Mouse (Mus musculus) MEL (cell line): ENCODE measurements at regions not wholly inside any gene's neighbourhood (a gene's known extent, or its start where the extent isn't known, plus 50 kb on each side); places are given as distances from the start of the nearest gene placed in this dataset.

ENCODE experiments used
- DNase-seq: peaks from one replicate; pipeline ENCODE4 v3.0.0; 2011; ENCODE audit warnings: low read depth, low spot score
- H3K27ac ChIP-seq: 2 replicates; pipeline ENCODE4 v1.5.1; 2012; ENCODE audit warnings: low read depth, mild to moderate bottlenecking, control low read depth, low read length, moderate library complexity; ENCODE audit not compliant: control insufficient read depth
- H3K27me3 ChIP-seq, 2 experiments: fragments of 150-350 bp in 1 of 2; sonication (generic) in 1 of 2; 2 replicates each; pipeline ENCODE4 v1.6.1; 2012; ENCODE audit warnings: low read length in 2 of 2, mild to moderate bottlenecking in 2 of 2, improper control_type of control experiment in 1 of 2, moderate library complexity in 1 of 2; ENCODE audit not compliant: insufficient read depth in 2 of 2, control insufficient read depth in 1 of 2
- H3K36me3 ChIP-seq, 2 experiments: 2 replicates each; pipeline ENCODE4 v1.6.1; 2012 to 2014; ENCODE audit warnings: low read length in 2 of 2, improper control_type of control experiment in 1 of 2, inconsistent platforms in 1 of 2, mild to moderate bottlenecking in 1 of 2; ENCODE audit not compliant: insufficient read depth in 2 of 2, control insufficient read depth in 1 of 2
- H3K4me1 ChIP-seq, 2 experiments: fragments of 150-350 bp in 1 of 2; sonication (generic) in 1 of 2; 2 replicates each; pipeline ENCODE4 v1.6.1; 2012; ENCODE audit warnings: low read length in 2 of 2, improper control_type of control experiment in 1 of 2, mild to moderate bottlenecking in 1 of 2; ENCODE audit not compliant: insufficient read depth in 2 of 2, control insufficient read depth in 1 of 2
- H3K4me3 ChIP-seq, 2 experiments: fragments of 150-350 bp in 1 of 2; sonication (generic) in 1 of 2; 2 replicates each; pipeline ENCODE4 v1.5.1; 2012; ENCODE audit warnings: low read depth in 2 of 2, low read length in 2 of 2, mild to moderate bottlenecking in 2 of 2, moderate library complexity in 2 of 2, control low read depth in 1 of 2, improper control_type of control experiment in 1 of 2; ENCODE audit not compliant: control insufficient read depth in 1 of 2, insufficient read depth in 1 of 2
- H3K79me2 ChIP-seq: 2 replicates; pipeline ENCODE4 v1.6.1; 2012; ENCODE audit warnings: mild to moderate bottlenecking, low read length, moderate library complexity; ENCODE audit not compliant: control insufficient read depth, poor library complexity, insufficient read depth
- H3K9ac ChIP-seq: 2 replicates; pipeline ENCODE4 v1.6.1; 2012; ENCODE audit warnings: low read depth, mild to moderate bottlenecking, control low read depth, low read length, moderate library complexity; ENCODE audit not compliant: control insufficient read depth, poor library complexity, severe bottlenecking
- H3K9me3 ChIP-seq: fragments of 150-350 bp; sonication (generic); replicated peaks from 2 replicates; pipeline ENCODE4 v1.6.1; 2012; ENCODE audit warnings: mild to moderate bottlenecking, low read length, improper control_type of control experiment, moderate library complexity; ENCODE audit not compliant: insufficient read depth
- CHD1 ChIP-seq: IDR thresholded peaks from 2 replicates; pipeline ENCODE4 v1.6.1; 2012; ENCODE audit warnings: low read depth, mild to moderate bottlenecking, inconsistent platforms, low read length, improper control_type of control experiment
- CTCF ChIP-seq, 3 experiments: IDR thresholded peaks in 2 of 3; conservative IDR thresholded peaks in 1 of 3; 2 replicates each; pipeline ENCODE4 v1.5.1; 2011 to 2012; ENCODE audit warnings: low read length in 3 of 3, low read depth in 2 of 3, mild to moderate bottlenecking in 2 of 3, improper control_type of control experiment in 1 of 3, inconsistent platforms in 1 of 3, mixed read lengths in 1 of 3, moderate library complexity in 1 of 3; ENCODE audit not compliant: control insufficient read depth in 1 of 3, insufficient read depth in 1 of 3, poor library complexity in 1 of 3, severe bottlenecking in 1 of 3
- E2F4 ChIP-seq: IDR thresholded peaks from 2 replicates; pipeline ENCODE4 v1.6.1; 2011; ENCODE audit warnings: low read depth, low read length, improper control_type of control experiment, borderline replicate concordance
- EP300 ChIP-seq, 2 experiments: IDR thresholded peaks; 2 replicates each; pipeline ENCODE4 v1.6.1; 2011; ENCODE audit warnings: improper control_type of control experiment in 2 of 2, low read length in 2 of 2, low read depth in 1 of 2, mild to moderate bottlenecking in 1 of 2
- GATA1 ChIP-seq: IDR thresholded peaks from 2 replicates; pipeline ENCODE4 v1.6.1; 2011; ENCODE audit warnings: low read depth, low read length, improper control_type of control experiment
- MYC ChIP-seq: IDR thresholded peaks from 2 replicates; pipeline ENCODE4 v1.6.1; 2011; ENCODE audit warnings: low read depth, mild to moderate bottlenecking, low read length, improper control_type of control experiment, moderate library complexity
- NELFE ChIP-seq: IDR thresholded peaks from 2 replicates; pipeline ENCODE4 v1.6.1; 2011; ENCODE audit warnings: low read depth, low read length, improper control_type of control experiment
- NRF1 ChIP-seq: IDR thresholded peaks from 2 replicates; pipeline ENCODE4 v1.6.1; 2014; ENCODE audit warnings: low read depth, mild to moderate bottlenecking, inconsistent platforms, low read length, improper control_type of control experiment, moderate library complexity; ENCODE audit not compliant: poor library complexity, insufficient read depth, severe bottlenecking
- POLR2A ChIP-seq, 2 experiments: IDR thresholded peaks; 2 replicates each; pipeline ENCODE4 v1.6.1; 2011 to 2012; ENCODE audit warnings: low read length in 2 of 2, mild to moderate bottlenecking in 2 of 2, control low read depth in 1 of 2, improper control_type of control experiment in 1 of 2, low read depth in 1 of 2, moderate library complexity in 1 of 2; ENCODE audit not compliant: control insufficient read depth in 1 of 2, insufficient read depth in 1 of 2, poor library complexity in 1 of 2
- POLR2AphosphoS5 ChIP-seq: IDR thresholded peaks from 2 replicates; pipeline ENCODE4 v1.6.1; 2012; ENCODE audit warnings: low read depth, borderline replicate concordance, mild to moderate bottlenecking, inconsistent platforms, low read length, moderate library complexity, mixed read lengths
- SMC3 ChIP-seq: IDR thresholded peaks from 2 replicates; pipeline ENCODE4 v1.6.1; 2011; ENCODE audit warnings: low read depth, low read length, improper control_type of control experiment
- TAL1 ChIP-seq: IDR thresholded peaks from 2 replicates; pipeline ENCODE4 v1.6.1; 2012; ENCODE audit warnings: mild to moderate bottlenecking, inconsistent platforms, low read length, moderate library complexity, mixed read lengths
- TBP ChIP-seq: IDR thresholded peaks from 2 replicates; pipeline ENCODE4 v1.8.0; 2011; ENCODE audit warnings: low read depth, low read length, improper control_type of control experiment
- TCF12 ChIP-seq: IDR thresholded peaks from 2 replicates; pipeline ENCODE4 v1.6.1; 2014; ENCODE audit warnings: low read depth, mild to moderate bottlenecking, inconsistent platforms, low read length, improper control_type of control experiment, moderate library complexity
- UBTF ChIP-seq: IDR thresholded peaks from 2 replicates; pipeline ENCODE4 v1.6.1; 2012; ENCODE audit warnings: low read depth, mild to moderate bottlenecking, inconsistent platforms, low read length, improper control_type of control experiment, moderate library complexity, borderline replicate concordance; ENCODE audit not compliant: insufficient read depth
- USF1 ChIP-seq: IDR thresholded peaks from 2 replicates; pipeline ENCODE4 v1.6.1; 2014; ENCODE audit warnings: low read depth, mild to moderate bottlenecking, inconsistent platforms, low read length, improper control_type of control experiment, moderate library complexity
- USF2 ChIP-seq, 2 experiments: IDR thresholded peaks; 2 replicates each; pipeline ENCODE4 v1.6.1; 2011 to 2012; ENCODE audit warnings: improper control_type of control experiment in 2 of 2, low read length in 2 of 2, borderline replicate concordance in 1 of 2, inconsistent platforms in 1 of 2, low read depth in 1 of 2, mild to moderate bottlenecking in 1 of 2; ENCODE audit not compliant: insufficient read depth in 1 of 2
- ZKSCAN1 ChIP-seq: IDR thresholded peaks from 2 replicates; pipeline ENCODE4 v1.6.1; 2012; ENCODE audit warnings: low read depth, mild to moderate bottlenecking, inconsistent platforms, low read length, improper control_type of control experiment, moderate library complexity

DNA sequence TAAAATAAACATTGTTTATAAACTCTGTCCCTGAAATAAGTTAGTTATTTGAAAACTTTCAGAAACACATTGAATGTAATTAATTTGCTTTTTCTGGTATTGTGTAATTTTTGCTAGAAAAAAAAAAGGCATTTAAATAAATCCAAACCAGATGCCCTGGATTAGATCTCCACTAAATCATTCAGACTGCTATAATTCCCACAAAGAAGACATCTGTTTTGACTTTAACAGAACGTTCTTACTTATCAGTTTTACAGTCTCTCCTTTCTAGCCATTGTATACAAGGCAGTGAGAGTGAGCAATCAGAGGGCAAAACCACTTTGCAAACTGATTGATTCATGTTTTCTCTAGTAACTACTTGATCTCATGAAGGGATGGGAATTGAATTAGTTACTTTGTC, 478.8 kb downstream of the Slitrk6 start:
- Histone ChIP-seq H3K9ac (no peak overlapping the region), H3K4me1 (no peaks in the 10 kb centered on the region), H3K79me2 (no peaks in the 10 kb centered on the region), H3K36me3 (no peaks in the 10 kb centered on the region), H3K27ac (no peak overlapping the region), H3K9me3 (no peaks in the 10 kb centered on the region), H3K4me3 (no peak overlapping the region), H3K27me3 (no peaks in the 10 kb centered on the region)
- no peak for TF ChIP-seq TBP
- no peak for TF ChIP-seq NELFE
- TF ChIP-seq TAL1: no peak
- no peak for DNase-seq

DNA sequence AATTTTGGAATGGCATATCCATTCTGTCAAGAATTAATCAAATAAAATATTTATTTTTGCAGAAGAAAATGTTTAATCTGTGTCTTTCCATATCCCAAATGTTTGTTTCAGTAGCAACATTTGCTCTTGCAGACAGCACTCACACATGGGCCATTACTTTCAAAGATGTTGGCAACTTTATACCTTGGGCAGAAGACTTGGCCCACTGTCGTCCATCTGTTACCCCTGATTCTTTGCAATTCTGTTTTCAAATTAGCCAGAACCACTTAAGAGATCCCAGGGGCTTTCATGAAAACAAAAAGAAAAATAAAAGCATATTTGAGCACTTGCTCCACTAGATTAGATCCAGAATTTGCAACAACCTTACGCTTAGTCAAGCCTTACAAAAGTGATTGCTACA, 483.7 kb downstream of the Slitrk6 start:
- Histone ChIP-seq H3K4me3 (no peak overlapping the region), H3K27ac (no peak overlapping the region), H3K36me3 (no peaks in the 10 kb centered on the region), H3K4me1 (no peaks in the 10 kb centered on the region), H3K27me3 (no peaks in the 10 kb centered on the region), H3K9ac (no peak overlapping the region), H3K79me2 (no peaks in the 10 kb centered on the region), H3K9me3 (no peaks in the 10 kb centered on the region)
- TF ChIP-seq TBP (no peak), GATA1 (no peak), USF1 (no peak), USF2 (IDR thresholded peaks at IDR 0.05; ENCODE audit: borderline replicate concordance in 1 of 2, insufficient read depth in 1 of 2, low read depth in 1 of 2, low read length in 2 of 2) (no peak), ZKSCAN1 (no peak), POLR2A (IDR thresholded peaks at IDR 0.05; ENCODE audit: control insufficient read depth in 1 of 2, insufficient read depth in 1 of 2, low read depth in 1 of 2, low read length in 2 of 2, poor library complexity in 1 of 2) (no peak)
- no peak for DNase-seq

DNA sequence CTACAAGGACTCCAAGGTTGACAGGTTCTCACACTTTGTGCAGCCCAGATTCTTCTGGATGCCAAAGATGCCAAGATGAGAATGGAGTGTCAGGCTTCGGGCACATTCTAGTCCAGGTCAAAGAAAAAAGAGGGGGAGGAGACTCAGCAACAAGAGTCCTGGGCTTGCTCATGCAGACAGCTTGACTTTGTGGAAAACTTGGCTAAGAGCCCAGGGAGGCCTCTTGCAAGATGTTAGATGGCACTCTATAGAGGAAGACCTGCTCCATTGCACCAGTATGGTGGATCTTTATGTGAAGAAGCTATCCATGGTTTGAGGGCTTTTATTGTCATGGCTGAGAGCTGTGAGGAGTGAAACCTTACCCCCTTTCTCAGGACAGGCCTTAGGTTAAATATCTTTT, 510.5 kb downstream of the Slitrk6 start:
- no peak overlapping the region for H3K27ac ChIP-seq
- DNase-seq: peak; percentile 14
- peaks cover 0 to 7% of the 10 kb centered on the region in 2 experiments; a peak in 2 of 4 replicates for H3K4me1 ChIP-seq
- H3K36me3 ChIP-seq: peaks cover 0 to 2% of the 10 kb centered on the region in 2 experiments; a peak in 2 of 4 replicates
- no peak overlapping the region for H3K4me3 ChIP-seq
- TF ChIP-seq E2F4 (no peak), EP300 (IDR thresholded peaks at IDR 0.05; ENCODE audit: low read depth in 1 of 2, low read length in 2 of 2) (no peak), MYC (no peak), POLR2AphosphoS5 (no peak), CHD1 (no peak), CTCF (IDR thresholded peaks at IDR 0.05 in 2 of 3, conservative IDR thresholded peaks at IDR 0.05 in 1 of 3; ENCODE audit: control insufficient read depth in 1 of 3, insufficient read depth in 1 of 3, low read depth in 2 of 3, low read length in 3 of 3, poor library complexity in 1 of 3, severe bottlenecking in 1 of 3) (no peak), UBTF (no peak), NRF1 (no peak), TAL1 (no peak), NELFE (no peak), TCF12 (no peak), SMC3 (no peak)
- TF ChIP-seq, all 39 proteins: peak for 0
- Histone ChIP-seq H3K9ac (no peak overlapping the region), H3K79me2 (no peaks in the 10 kb centered on the region), H3K9me3 (no peaks in the 10 kb centered on the region), H3K27me3 (no peaks in the 10 kb centered on the region)
